Mouse (Mus musculus) hindbrain, embryonic 12.5 days (tissue): Measurements from ENCODE around the gene Atp8b5. TPM values are rescaled to one million over a fixed set of nuclear protein-coding genes. Genes with fewer than 3 reads are reported as not detected.
A peak's percentile ranks its signal among the peaks of the same experiment; 100 is the strongest.

Experiments
- ATAC-seq: fragments of 200-750 bp; cut with Nextera tagmentation; 2 replicates; pipeline ENCODE4 v1.8.0; 2017; ENCODE audit warnings: moderate TSS enrichment; ENCODE audit not compliant: low FRiP score
- H3K27ac ChIP-seq: fragments of 300-500 bp; sonication (generic); 2 replicates; pipeline ENCODE4 v1.5.1; 2016; ENCODE audit warnings: mild to moderate bottlenecking
- H3K27me3 ChIP-seq: fragments of 300-500 bp; sonication (generic); 2 replicates; pipeline ENCODE4 v1.6.1; 2016; ENCODE audit warnings: mild to moderate bottlenecking
- H3K36me3 ChIP-seq: fragments of 300-500 bp; sonication (generic); 2 replicates; pipeline ENCODE4 v1.6.1; 2016; ENCODE audit warnings: mild to moderate bottlenecking
- H3K4me1 ChIP-seq: fragments of 300-500 bp; sonication (generic); 2 replicates; pipeline ENCODE4 v1.6.1; 2016
- H3K4me2 ChIP-seq: fragments of 300-500 bp; sonication (generic); replicated peaks from 2 replicates; pipeline ENCODE4 v1.6.1; 2016; ENCODE audit warnings: mild to moderate bottlenecking
- H3K4me3 ChIP-seq: fragments of 300-500 bp; sonication (generic); 2 replicates; pipeline ENCODE4 v1.5.1; 2016; ENCODE audit warnings: mild to moderate bottlenecking
- H3K9ac ChIP-seq: fragments of 300-500 bp; sonication (generic); 2 replicates; pipeline ENCODE4 v1.6.1; 2016; ENCODE audit warnings: mild to moderate bottlenecking, moderate library complexity
- H3K9me3 ChIP-seq: fragments of 300-500 bp; sonication (generic); replicated peaks from 2 replicates; pipeline ENCODE4 v1.6.1; 2016; ENCODE audit warnings: mild to moderate bottlenecking
- WGBS: fragments of 180-500 bp; shearing (Covaris S2); methylation state at CpG from one replicate; pipeline ENCODE4 v1.1.7; 2016; 5-methylcytosine and 5-hydroxymethylcytosine counted together
- polyA plus RNA-seq: library from polyadenylated mRNA; unstranded; fragments of >200 nt; fragmentation: Nextera tagmentation; extraction: Ambion mirVana; gene quantifications from 2 replicates; pipeline ENCODE4 v1.2.1, GENCODE M21; 2016

Atp8b5 gene
- polyA plus RNA-seq, 1 experiment from 2014 or later = 0.34 TPM

DNA sequence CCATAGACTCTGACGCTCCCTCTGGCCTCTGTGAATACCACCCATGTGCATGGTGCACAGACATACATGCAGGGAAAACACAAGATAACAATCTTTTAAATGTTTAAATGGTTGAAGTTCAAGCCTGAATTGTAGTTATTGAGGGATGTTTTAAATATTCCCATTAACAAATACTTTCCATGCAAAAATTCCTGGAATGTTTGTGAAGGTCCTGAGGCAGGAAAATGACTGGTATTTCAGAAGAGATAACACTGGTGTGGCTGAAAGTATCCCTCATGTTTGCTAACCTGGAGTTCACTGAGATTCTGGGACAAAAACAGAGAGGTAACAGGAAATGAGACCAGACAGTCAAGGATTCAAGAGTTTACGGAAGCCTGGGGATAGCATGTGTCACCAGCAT, 122.4 kb downstream of the Atp8b5 start:
- H3K27ac ChIP-seq = no peak overlapping the region
- no peaks in the 10 kb centered on the region for H3K27me3 ChIP-seq
- no peak overlapping the region for H3K9ac ChIP-seq
- no peak overlapping the region for H3K4me3 ChIP-seq
- no peaks in the 10 kb centered on the region for H3K36me3 ChIP-seq
- 0 out of 2 replicates have a peak, but pooled peaks cover 4% of the 10 kb centered on the region for H3K4me1 ChIP-seq
- no peak for ATAC-seq
- H3K9me3 ChIP-seq = no peaks in the 10 kb centered on the region
- H3K4me2 ChIP-seq = no peak overlapping the region
- 78% methylated on average over 2 of the region's 2 CpGs for WGBS

DNA sequence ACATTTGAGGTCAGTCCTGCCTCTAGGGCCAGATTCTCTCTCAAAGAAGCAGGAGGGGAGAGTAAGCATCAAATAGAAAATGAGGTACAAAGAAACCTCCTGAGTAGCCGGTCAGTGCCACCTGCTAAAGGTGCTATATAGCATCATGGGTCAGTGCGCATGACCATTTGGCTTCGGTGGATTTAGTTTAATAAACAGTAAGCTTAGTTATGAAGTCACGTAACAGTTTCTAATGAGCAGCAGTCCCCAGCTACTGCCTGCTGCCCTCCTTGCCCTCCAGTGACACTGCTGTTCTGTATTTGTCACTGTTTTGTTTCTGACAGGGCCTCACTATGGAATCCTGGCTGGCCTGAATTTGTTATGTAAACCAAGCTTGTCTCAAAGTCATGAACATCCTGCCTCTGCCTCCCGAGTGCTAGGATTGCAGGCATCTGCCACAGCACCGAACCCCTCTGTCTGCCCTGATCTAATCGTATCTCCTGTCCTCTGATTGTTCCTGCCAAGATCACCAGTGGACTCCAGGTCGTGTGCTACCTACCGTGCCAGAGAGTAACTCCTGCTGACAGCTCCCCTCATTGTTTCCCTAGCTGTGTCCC, 123.0 kb downstream of the Atp8b5 start:
- Histone ChIP-seq H3K27ac (no peak overlapping the region), H3K9me3 (no peaks in the 10 kb centered on the region), H3K4me2 (no peak overlapping the region), H3K27me3 (no peaks in the 10 kb centered on the region), H3K36me3 (no peaks in the 10 kb centered on the region), H3K4me1 (0 out of 2 replicates have a peak, but pooled peaks cover 4% of the 10 kb centered on the region), H3K9ac (no peak overlapping the region), H3K4me3 (no peak overlapping the region)
- 61% methylated on average over 9 of the region's 9 CpGs for WGBS
- no peak for ATAC-seq

DNA sequence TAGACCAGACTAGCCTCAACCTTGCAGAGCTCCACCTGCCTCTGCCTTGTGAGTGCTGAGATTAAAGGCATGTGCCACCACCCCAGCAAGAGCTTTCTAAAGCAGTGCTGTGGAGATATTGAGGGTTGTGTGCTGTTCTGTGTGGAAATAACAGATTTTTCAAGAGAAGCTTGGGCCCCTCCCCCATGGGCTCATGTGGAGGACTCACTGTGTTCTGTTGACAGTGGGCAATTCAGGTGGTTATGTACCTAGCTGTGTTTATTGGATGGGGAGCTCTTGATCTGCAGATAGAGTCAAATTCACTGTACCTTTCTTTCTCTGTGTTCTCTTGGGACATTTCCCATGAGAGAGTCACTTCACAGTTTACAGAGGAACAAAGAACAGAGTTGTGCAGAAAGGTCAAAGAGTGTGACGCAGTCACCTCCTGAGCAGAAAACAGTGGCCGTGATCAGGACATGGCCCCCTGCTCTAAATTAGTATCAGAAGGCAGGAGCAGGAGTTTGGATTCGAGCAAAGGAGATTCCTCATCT, 124.6 kb downstream of the Atp8b5 start:
- Histone ChIP-seq H3K27ac (no peak overlapping the region), H3K9ac (no peak overlapping the region), H3K36me3 (no peaks in the 10 kb centered on the region), H3K27me3 (no peaks in the 10 kb centered on the region), H3K4me2 (no peak overlapping the region), H3K4me3 (no peak overlapping the region), H3K9me3 (no peaks in the 10 kb centered on the region), H3K4me1 (0 out of 2 replicates have a peak, but pooled peaks cover 4% of the 10 kb centered on the region)
- ATAC-seq = no peak
- WGBS = 64% methylated on average over 3 of the region's 3 CpGs

DNA sequence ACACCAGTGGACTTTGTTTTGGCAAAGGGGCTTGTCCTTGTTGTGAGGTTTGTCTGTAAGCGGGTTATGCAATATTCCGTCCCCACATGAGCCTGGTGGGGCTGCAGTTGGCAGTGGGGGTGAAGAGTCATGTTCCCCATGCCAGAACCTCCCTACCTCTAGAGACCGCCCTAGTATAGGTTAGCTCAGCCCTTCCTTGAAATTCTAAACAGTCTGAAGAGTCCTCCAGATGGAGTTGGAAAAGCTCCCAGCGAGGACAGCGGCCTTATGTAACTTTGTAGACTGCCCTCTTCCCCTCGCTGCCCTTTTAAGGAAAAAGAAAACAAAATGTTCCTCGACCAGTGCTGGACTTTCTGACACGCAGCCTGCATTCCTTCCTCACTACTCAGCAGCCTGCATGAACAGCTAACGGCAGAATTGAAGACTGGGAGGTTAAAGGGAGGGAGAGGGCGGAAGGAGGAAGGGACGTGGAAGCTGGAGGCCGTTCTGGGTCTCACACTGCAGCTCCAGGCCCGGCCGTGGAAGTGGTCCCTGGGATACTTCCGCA, 127.5 kb downstream of the Atp8b5 start:
- Histone ChIP-seq H3K27me3 (no peaks in the 10 kb centered on the region), H3K36me3 (no peaks in the 10 kb centered on the region), H3K9ac (no peak overlapping the region), H3K4me1 (peaks cover 20% of the 10 kb centered on the region), H3K4me3 (no peak overlapping the region), H3K4me2 (no peak overlapping the region), H3K27ac (no peak overlapping the region; the same call in 1 of the 2 replicates), H3K9me3 (no peaks in the 10 kb centered on the region)
- WGBS = 64% methylated on average over 15 of the region's 15 CpGs
- ATAC-seq = no peak

DNA sequence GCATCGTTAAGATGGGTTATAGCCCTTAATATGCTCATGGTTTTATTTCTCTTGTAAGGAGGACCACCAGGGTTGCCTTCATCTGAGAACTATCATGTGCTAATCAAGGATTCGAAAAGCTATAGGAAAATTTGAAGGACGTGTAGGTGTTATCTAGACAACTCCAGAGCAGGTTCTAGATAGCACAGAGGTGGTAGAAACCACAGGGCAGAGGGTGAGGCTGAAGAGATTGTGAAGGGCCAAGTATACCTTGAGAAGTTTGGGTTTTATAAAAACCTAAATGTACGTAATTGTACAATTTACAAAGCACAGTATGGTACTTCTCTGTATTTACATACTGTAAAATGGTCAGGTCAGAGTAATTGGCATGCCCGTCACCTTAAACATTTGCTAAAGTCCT, 128.2 kb downstream of the Atp8b5 start:
- Histone ChIP-seq H3K27ac (no peak overlapping the region), H3K9me3 (no peaks in the 10 kb centered on the region), H3K4me3 (no peak overlapping the region), H3K36me3 (no peaks in the 10 kb centered on the region), H3K4me2 (no peak overlapping the region), H3K27me3 (no peaks in the 10 kb centered on the region), H3K4me1 (peaks cover 23% of the 10 kb centered on the region), H3K9ac (no peak overlapping the region)
- WGBS = 89% methylated on average over 5 of the region's 5 CpGs
- no peak for ATAC-seq

DNA sequence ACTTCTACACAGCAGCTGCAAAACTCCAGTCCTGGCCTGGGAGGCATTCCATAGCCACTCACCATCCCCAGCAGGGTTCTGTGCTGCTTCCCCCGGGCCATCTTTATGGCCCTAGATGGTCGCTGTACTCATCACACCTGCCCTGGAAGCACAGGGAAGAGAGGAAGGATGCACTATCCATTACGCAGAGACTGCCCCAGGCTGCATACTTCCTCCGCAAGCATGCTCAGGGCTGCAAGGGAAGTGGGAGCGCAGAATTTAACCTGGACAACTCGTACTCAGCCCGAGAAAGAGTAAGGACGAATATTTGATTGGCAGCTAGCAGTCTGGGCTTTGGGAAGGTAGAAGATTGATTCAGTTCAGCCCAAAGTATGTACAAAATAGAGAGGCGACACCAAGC, 128.9 kb downstream of the Atp8b5 start:
- H3K4me2 ChIP-seq = no peak overlapping the region
- H3K27me3 ChIP-seq = no peaks in the 10 kb centered on the region
- 76% methylated on average over 9 of the region's 9 CpGs for WGBS
- no peak for ATAC-seq
- H3K27ac ChIP-seq = no peak overlapping the region
- no peak overlapping the region for H3K9ac ChIP-seq
- no peaks in the 10 kb centered on the region for H3K36me3 ChIP-seq
- no peak overlapping the region for H3K4me3 ChIP-seq
- H3K9me3 ChIP-seq = no peaks in the 10 kb centered on the region
- H3K4me1 ChIP-seq = peaks cover 26% of the 10 kb centered on the region

DNA sequence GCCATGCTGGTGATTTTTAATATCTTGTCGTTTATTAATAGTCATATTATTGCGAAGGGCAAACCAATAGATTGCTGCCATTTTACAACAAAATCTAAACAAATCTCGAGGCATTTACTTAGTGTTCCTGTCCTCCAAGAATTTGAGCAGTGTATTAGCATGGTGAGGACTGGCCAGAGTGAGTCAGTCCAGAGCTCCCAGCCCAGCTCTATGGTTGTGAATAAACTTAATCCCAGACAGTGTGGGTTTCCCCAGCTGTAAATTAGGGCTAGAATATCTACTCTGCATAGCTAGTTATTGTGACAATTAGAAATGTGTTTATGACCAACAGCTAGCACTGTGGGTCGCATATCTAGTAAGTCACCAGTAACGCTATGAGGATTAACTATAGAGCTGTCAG, 129.4 kb downstream of the Atp8b5 start:
- ATAC-seq = no peak
- H3K4me1 ChIP-seq = peaks cover 31% of the 10 kb centered on the region

DNA sequence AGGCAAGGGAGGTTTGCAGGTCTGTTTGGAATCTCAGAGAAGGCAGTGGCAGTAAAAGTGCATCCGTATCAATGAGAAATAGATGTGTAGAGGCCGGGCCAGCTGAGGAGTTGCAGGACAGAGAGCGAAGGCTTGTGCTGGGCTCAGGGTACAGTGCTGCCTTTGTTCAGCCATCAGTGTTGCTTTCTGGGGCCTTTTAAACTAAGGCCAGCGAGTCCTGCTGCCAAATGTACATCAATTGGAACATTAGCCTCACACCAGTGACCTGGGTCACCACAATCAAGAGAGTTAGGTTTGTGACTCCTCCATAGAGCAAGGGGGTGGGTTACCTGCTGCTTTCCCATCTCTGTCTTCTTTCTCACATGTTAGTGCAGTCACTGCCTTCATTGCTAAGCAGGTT, 131.1 kb downstream of the Atp8b5 start:
- H3K4me1 ChIP-seq = peaks cover 30% of the 10 kb centered on the region
- no peak overlapping the region; the same call in 1 of the 2 replicates for H3K27ac ChIP-seq
- H3K4me2 ChIP-seq = no peak overlapping the region
- no peaks in the 10 kb centered on the region for H3K36me3 ChIP-seq
- no peak overlapping the region for H3K9ac ChIP-seq
- no peak overlapping the region for H3K4me3 ChIP-seq
- WGBS = 63% methylated on average over 4 of the region's 4 CpGs
- H3K27me3 ChIP-seq = no peaks in the 10 kb centered on the region
- no peak for ATAC-seq
- H3K9me3 ChIP-seq = no peaks in the 10 kb centered on the region

More for the DNA sequence above, 129.4 kb downstream of the Atp8b5 start:
- no peak overlapping the region for H3K9ac ChIP-seq
- no peaks in the 10 kb centered on the region for H3K27me3 ChIP-seq
- H3K36me3 ChIP-seq = no peaks in the 10 kb centered on the region
- H3K27ac ChIP-seq = no peak overlapping the region
- no peaks in the 10 kb centered on the region for H3K9me3 ChIP-seq
- no peak overlapping the region for H3K4me2 ChIP-seq
- WGBS = 87% methylated on average over 5 of the region's 5 CpGs
- no peak overlapping the region for H3K4me3 ChIP-seq

DNA sequence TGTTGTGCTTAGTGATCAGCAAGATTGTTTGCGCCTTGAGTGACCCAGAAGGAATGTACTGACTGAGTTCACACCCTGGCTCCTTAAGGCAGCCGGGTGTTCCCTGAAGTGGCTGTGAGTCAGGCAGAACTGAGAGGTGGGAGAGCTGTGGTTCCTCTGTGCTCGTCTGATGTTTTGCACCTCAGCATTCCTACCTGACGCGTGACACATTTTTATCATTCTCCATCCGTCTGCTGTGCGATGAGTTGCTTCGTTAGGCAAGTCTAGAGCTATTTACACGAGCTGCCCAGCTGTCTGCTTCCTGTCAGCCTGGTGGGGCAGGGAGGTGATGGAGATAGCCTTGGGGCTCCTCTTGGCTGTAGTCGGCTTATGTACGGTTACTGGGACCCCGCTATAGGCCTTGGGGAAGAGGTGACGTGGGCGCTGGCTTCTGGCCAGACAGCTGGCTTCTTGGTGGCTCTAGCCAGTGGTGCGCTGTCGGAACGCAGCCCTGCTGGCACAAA, 131.9 kb downstream of the Atp8b5 start:
- Histone ChIP-seq H3K9ac (no peak overlapping the region), H3K36me3 (no peaks in the 10 kb centered on the region), H3K4me3 (no peak overlapping the region), H3K27me3 (no peaks in the 10 kb centered on the region), H3K4me1 (peaks cover 30% of the 10 kb centered on the region), H3K27ac (peak overlapping the region; percentile 45; the same call in 1 of the 2 replicates), H3K4me2 (no peak overlapping the region), H3K9me3 (no peaks in the 10 kb centered on the region)
- WGBS = 57% methylated on average over 17 of the region's 17 CpGs
- ATAC-seq = 0 out of 2 replicates have a peak, but pooled peaks have one; percentile 16

DNA sequence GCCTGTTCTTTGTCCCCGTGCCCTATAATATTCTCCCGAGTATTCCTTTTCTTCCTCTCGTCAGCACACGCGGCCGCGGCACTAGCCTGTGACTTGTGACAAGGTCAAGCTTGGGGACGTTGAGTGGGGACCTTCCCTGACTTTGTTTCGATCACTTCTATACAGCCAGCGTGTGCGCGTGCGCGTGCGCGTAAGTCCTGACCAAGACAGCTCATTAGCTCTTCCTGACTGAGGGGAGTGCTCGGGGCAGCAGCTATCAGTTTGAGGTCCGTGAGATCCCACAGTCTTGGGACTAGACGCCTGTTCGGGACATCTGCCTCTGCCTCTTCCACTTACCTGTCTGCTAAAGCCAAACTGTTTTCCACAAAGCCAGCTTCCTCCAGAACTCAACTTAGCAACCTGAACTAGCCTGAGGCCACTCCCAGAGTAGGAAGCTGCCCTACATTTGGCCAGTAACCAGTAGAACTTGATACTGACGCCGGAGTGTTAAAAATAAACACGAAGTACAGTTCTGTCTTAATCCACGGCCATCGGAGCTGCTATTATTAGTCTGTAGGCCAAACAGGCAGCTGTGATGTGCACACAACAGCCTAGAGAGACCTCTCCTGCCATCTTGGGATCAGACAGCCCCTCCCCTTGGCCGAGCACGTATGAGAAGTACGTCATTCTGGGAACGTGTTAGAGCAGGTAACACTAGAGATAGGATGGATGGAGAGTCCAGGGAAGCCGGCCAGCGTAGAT, 132.6 kb downstream of the Atp8b5 start:
- Histone ChIP-seq H3K9me3 (no peaks in the 10 kb centered on the region), H3K27ac (0 out of 2 replicates have a peak overlapping the region, but pooled peaks have one; percentile 45), H3K36me3 (no peaks in the 10 kb centered on the region), H3K27me3 (no peaks in the 10 kb centered on the region), H3K4me1 (peaks cover 30% of the 10 kb centered on the region), H3K4me3 (no peak overlapping the region), H3K4me2 (no peak overlapping the region), H3K9ac (no peak overlapping the region)
- 75% methylated on average over 31 of the region's 31 CpGs for WGBS
- ATAC-seq = 0 out of 2 replicates have a peak, but pooled peaks have one; percentile 13

DNA sequence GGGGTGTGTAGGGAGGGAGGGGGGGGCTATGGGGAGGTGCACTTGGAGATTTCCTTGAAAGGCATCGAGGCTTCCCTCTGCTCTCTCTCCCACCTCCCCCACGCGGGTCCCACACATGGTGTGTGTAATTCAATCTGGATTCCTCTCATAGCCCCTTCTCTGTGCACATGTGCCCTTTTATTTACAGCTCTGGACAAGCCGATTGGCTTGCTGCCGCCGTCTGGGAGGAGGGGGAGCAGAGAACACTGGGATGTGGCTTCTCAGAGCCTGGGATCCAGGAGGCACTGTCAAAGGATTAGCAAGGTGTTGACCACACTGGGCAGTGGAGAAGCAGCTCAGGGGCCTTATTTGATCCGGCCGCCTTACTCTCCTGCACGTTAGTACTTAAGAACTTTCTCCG, 134.0 kb downstream of the Atp8b5 start:
- no peaks in the 10 kb centered on the region for H3K36me3 ChIP-seq
- H3K4me3 ChIP-seq = no peak overlapping the region
- ATAC-seq = 0 out of 2 replicates have a peak, but pooled peaks have one; percentile 19
- no peaks in the 10 kb centered on the region for H3K27me3 ChIP-seq
- H3K27ac ChIP-seq = no peak overlapping the region
- peaks cover 37% of the 10 kb centered on the region for H3K4me1 ChIP-seq
- H3K9ac ChIP-seq = 0 out of 2 replicates have a peak overlapping the region, but pooled peaks have one; percentile 13
- no peaks in the 10 kb centered on the region for H3K9me3 ChIP-seq
- 31% methylated on average over 10 of the region's 10 CpGs for WGBS
- H3K4me2 ChIP-seq = no peak overlapping the region

DNA sequence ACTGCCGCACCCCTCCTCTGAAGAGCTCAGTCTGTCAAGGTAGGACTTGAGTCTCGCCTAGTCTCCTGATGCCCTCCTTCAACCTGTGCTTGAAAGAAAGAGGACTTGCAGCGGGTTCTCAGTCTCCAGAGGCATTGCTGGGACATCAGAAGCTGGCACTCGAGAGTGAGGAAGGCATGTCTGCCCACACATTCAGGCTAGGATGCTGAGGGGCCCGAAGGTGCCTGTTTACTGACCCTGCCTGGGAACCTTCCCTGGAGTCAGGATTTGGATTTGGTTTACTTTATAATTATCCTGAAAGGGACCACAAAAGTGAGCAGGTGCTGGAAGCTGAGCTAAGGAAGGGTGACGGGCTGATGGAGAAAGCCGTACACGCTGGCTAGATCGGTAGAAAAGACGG, 134.5 kb downstream of the Atp8b5 start:
- H3K27me3 ChIP-seq = no peaks in the 10 kb centered on the region
- H3K4me1 ChIP-seq = peaks cover 40% of the 10 kb centered on the region
- H3K4me2 ChIP-seq = no peak overlapping the region
- ATAC-seq = no peak
- no peak overlapping the region for H3K4me3 ChIP-seq
- no peaks in the 10 kb centered on the region for H3K36me3 ChIP-seq
- no peak overlapping the region; the same call in 1 of the 2 replicates for H3K27ac ChIP-seq
- H3K9me3 ChIP-seq = no peaks in the 10 kb centered on the region
- 89% methylated on average over 10 of the region's 10 CpGs for WGBS
- H3K9ac ChIP-seq = 0 out of 2 replicates have a peak overlapping the region, but pooled peaks have one; percentile 13
